Mouse (Mus musculus) forebrain, embryonic 13.5 days (tissue): ENCODE data around the gene Zfp341. TPM values are rescaled to one million over a fixed set of nuclear protein-coding genes. Genes with fewer than 3 reads are reported as not detected.

Experiments
- ATAC-seq: fragments of 200-750 bp; cut with Nextera tagmentation; 2 replicates; pipeline ENCODE4 v1.8.0; 2017
- H3K27ac ChIP-seq: fragments of 300-500 bp; sonication (generic); 2 replicates; pipeline ENCODE4 v1.5.1; 2015; ENCODE audit warnings: inconsistent platforms, mild to moderate bottlenecking, moderate library complexity
- H3K27me3 ChIP-seq: fragments of 300-500 bp; sonication (generic); 2 replicates; pipeline ENCODE4 v1.6.1; 2015; ENCODE audit warnings: mild to moderate bottlenecking, inconsistent platforms
- H3K36me3 ChIP-seq: fragments of 300-500 bp; sonication (generic); 2 replicates; pipeline ENCODE4 v1.6.1; 2015; ENCODE audit warnings: mild to moderate bottlenecking, inconsistent platforms; ENCODE audit not compliant: poor library complexity, severe bottlenecking
- H3K4me1 ChIP-seq: fragments of 300-500 bp; sonication (generic); 2 replicates; pipeline ENCODE4 v1.6.1; 2015; ENCODE audit warnings: inconsistent platforms
- H3K4me2 ChIP-seq: fragments of 300-500 bp; sonication (generic); 2 replicates; pipeline ENCODE4 v1.6.1; 2015; ENCODE audit warnings: inconsistent platforms, mild to moderate bottlenecking, moderate library complexity
- H3K4me3 ChIP-seq: fragments of 300-500 bp; sonication (generic); 2 replicates; pipeline ENCODE4 v1.5.1; 2015; ENCODE audit warnings: mild to moderate bottlenecking, inconsistent platforms
- H3K9ac ChIP-seq: fragments of 300-500 bp; sonication (generic); 2 replicates; pipeline ENCODE4 v1.6.1; 2015; ENCODE audit warnings: mild to moderate bottlenecking, inconsistent platforms
- H3K9me3 ChIP-seq: fragments of 300-500 bp; sonication (generic); replicated peaks from 2 replicates; pipeline ENCODE4 v1.6.1; 2016; ENCODE audit warnings: inconsistent platforms
- WGBS: fragments of 180-500 bp; shearing (Covaris S2); methylation state at CpG from one replicate; pipeline ENCODE4 v1.1.7; 2015; 5-methylcytosine and 5-hydroxymethylcytosine counted together
- polyA plus RNA-seq: library from polyadenylated mRNA; unstranded; fragments of >200 nt; fragmentation: Nextera tagmentation; extraction: Ambion mirVana; gene quantifications from 2 replicates; pipeline ENCODE4 v1.2.1, GENCODE M21; 2015

Gene Zfp341
- polyA plus RNA-seq, 1 experiment from 2014 or later, result 1.5 TPM

GRCm38 (mm10) chr2:154572996-154573395, 40.1 kb upstream of the Zfp341 start:
- no peak for ATAC-seq
- Histone ChIP-seq H3K27me3 (no peaks in the 10 kb centered on the region), H3K27ac (no peak overlapping the region), H3K9me3 (no peaks in the 10 kb centered on the region), H3K9ac (no peak overlapping the region), H3K4me1 (peaks cover 38% of the 10 kb centered on the region), H3K36me3 (no peaks in the 10 kb centered on the region), H3K4me3 (no peak overlapping the region), H3K4me2 (no peak overlapping the region)
- 78% methylated on average over 3 of the region's 3 CpGs for WGBS

- no peak overlapping the region for H3K4me3 ChIP-seq
- no peak overlapping the region for H3K27ac ChIP-seq
- H3K9ac ChIP-seq, result no peak overlapping the region
- no peak overlapping the region for H3K4me2 ChIP-seq
- 47% methylated on average over 7 of the region's 7 CpGs for WGBS
- ATAC-seq, result no peak
- H3K27me3 ChIP-seq, result no peaks in the 10 kb centered on the region
- H3K36me3 ChIP-seq, result no peaks in the 10 kb centered on the region
- H3K4me1 ChIP-seq, result peaks cover 26% of the 10 kb centered on the region
- no peaks in the 10 kb centered on the region for H3K9me3 ChIP-seq
These were observed 38.8 kb upstream of the Zfp341 start for GRCm38 (mm10) chr2:154574271-154574670.

- peak overlapping the region; percentile 13; the same call in 1 of the 2 replicates for H3K9ac ChIP-seq
- WGBS, result 26% methylated on average over 12 of the region's 12 CpGs
- peak overlapping the region; percentile 73 for H3K27ac ChIP-seq
- H3K4me3 ChIP-seq, result no peak overlapping the region
- peaks cover 19% of the 10 kb centered on the region for H3K4me1 ChIP-seq
- H3K36me3 ChIP-seq, result no peaks in the 10 kb centered on the region
- ATAC-seq, result peak; percentile 38; the same call in 1 of the 2 replicates
- no peaks in the 10 kb centered on the region for H3K9me3 ChIP-seq
- no peak overlapping the region for H3K4me2 ChIP-seq
- no peaks in the 10 kb centered on the region for H3K27me3 ChIP-seq
These were observed 36.0 kb upstream of the Zfp341 start for GRCm38 (mm10) chr2:154576876-154577743.

GRCm38 (mm10) chr2:154577744-154578067, 35.4 kb upstream of the Zfp341 start:
- H3K4me3 ChIP-seq, result no peak overlapping the region
- peaks cover 19% of the 10 kb centered on the region for H3K4me1 ChIP-seq
- H3K9me3 ChIP-seq, result no peaks in the 10 kb centered on the region
- peak overlapping the region; percentile 73 for H3K27ac ChIP-seq
- H3K4me2 ChIP-seq, result no peak overlapping the region
- no peak for ATAC-seq
- 71% methylated on average over 6 of the region's 6 CpGs for WGBS
- no peaks in the 10 kb centered on the region for H3K36me3 ChIP-seq
- no peak overlapping the region for H3K9ac ChIP-seq
- no peaks in the 10 kb centered on the region for H3K27me3 ChIP-seq

- no peak overlapping the region for H3K4me3 ChIP-seq
- no peak overlapping the region for H3K4me2 ChIP-seq
- no peak overlapping the region for H3K27ac ChIP-seq
- H3K4me1 ChIP-seq, result peaks cover 38% of the 10 kb centered on the region
- H3K9me3 ChIP-seq, result no peaks in the 10 kb centered on the region
- no peak overlapping the region for H3K9ac ChIP-seq
- no peaks in the 10 kb centered on the region for H3K27me3 ChIP-seq
- WGBS, result 78% methylated on average over 8 of the region's 8 CpGs
- no peaks in the 10 kb centered on the region for H3K36me3 ChIP-seq
- ATAC-seq, result no peak
These were observed 32.5 kb upstream of the Zfp341 start for GRCm38 (mm10) chr2:154580586-154580985.

- 91% methylated on average over 1 of the region's 1 CpGs for WGBS
- peaks cover 42% of the 10 kb centered on the region for H3K4me1 ChIP-seq
- no peaks in the 10 kb centered on the region for H3K36me3 ChIP-seq
- H3K27me3 ChIP-seq, result no peaks in the 10 kb centered on the region
- no peak overlapping the region for H3K4me3 ChIP-seq
- no peak for ATAC-seq
- H3K27ac ChIP-seq, result no peak overlapping the region
- H3K9ac ChIP-seq, result no peak overlapping the region
- H3K4me2 ChIP-seq, result no peak overlapping the region
- H3K9me3 ChIP-seq, result no peaks in the 10 kb centered on the region
These were observed 31.7 kb upstream of the Zfp341 start for GRCm38 (mm10) chr2:154581421-154581820.

- ATAC-seq, result peak; percentile 96
- Histone ChIP-seq H3K4me3 (no peak overlapping the region), H3K4me2 (peak overlapping the region; percentile 14), H3K36me3 (no peaks in the 10 kb centered on the region), H3K27me3 (no peaks in the 10 kb centered on the region), H3K4me1 (peaks cover 27% of the 10 kb centered on the region), H3K27ac (peak overlapping the region; percentile 84), H3K9ac (no peak overlapping the region), H3K9me3 (no peaks in the 10 kb centered on the region)
- WGBS, result 58% methylated on average over 15 of the region's 15 CpGs
These were observed 28.9 kb upstream of the Zfp341 start for GRCm38 (mm10) chr2:154583906-154584872.

- no peaks in the 10 kb centered on the region for H3K36me3 ChIP-seq
- H3K4me3 ChIP-seq, result no peak overlapping the region
- H3K27me3 ChIP-seq, result no peaks in the 10 kb centered on the region
- peak overlapping the region; percentile 84 for H3K27ac ChIP-seq
- no peak overlapping the region for H3K9ac ChIP-seq
- H3K9me3 ChIP-seq, result no peaks in the 10 kb centered on the region
- peaks cover 27% of the 10 kb centered on the region for H3K4me1 ChIP-seq
- WGBS, result 60% methylated on average over 17 of the region's 17 CpGs
- H3K4me2 ChIP-seq, result no peak overlapping the region
- ATAC-seq, result no peak
These were observed 28.0 kb upstream of the Zfp341 start for GRCm38 (mm10) chr2:154584931-154585601.

- WGBS, result 74% methylated on average over 5 of the region's 5 CpGs
These were observed 26.7 kb upstream of the Zfp341 start for GRCm38 (mm10) chr2:154586405-154586804.

GRCm38 (mm10) chr2:154589051-154589450, 24.0 kb upstream of the Zfp341 start:
- no peak overlapping the region for H3K4me3 ChIP-seq
- 80% methylated on average over 4 of the region's 4 CpGs for WGBS
- H3K4me2 ChIP-seq, result no peak overlapping the region
- no peak for ATAC-seq
- no peak overlapping the region for H3K27ac ChIP-seq
- H3K4me1 ChIP-seq, result peaks cover 18% of the 10 kb centered on the region
- H3K9me3 ChIP-seq, result peaks cover 3% of the 10 kb centered on the region; the same call in 1 of the 2 replicates
- no peak overlapping the region for H3K9ac ChIP-seq
- H3K27me3 ChIP-seq, result no peaks in the 10 kb centered on the region
- no peaks in the 10 kb centered on the region for H3K36me3 ChIP-seq

More at GRCm38 (mm10) chr2:154586405-154586804, 26.7 kb upstream of the Zfp341 start:
- Histone ChIP-seq H3K9me3 (no peaks in the 10 kb centered on the region), H3K36me3 (no peaks in the 10 kb centered on the region), H3K4me3 (no peak overlapping the region), H3K4me2 (no peak overlapping the region), H3K27me3 (no peaks in the 10 kb centered on the region), H3K9ac (no peak overlapping the region), H3K4me1 (peaks cover 27% of the 10 kb centered on the region), H3K27ac (no peak overlapping the region)
- no peak for ATAC-seq

- WGBS, result 88% methylated on average over 3 of the region's 3 CpGs
- Histone ChIP-seq H3K27ac (no peak overlapping the region), H3K4me1 (no peaks in the 10 kb centered on the region), H3K9ac (no peak overlapping the region), H3K4me2 (no peak overlapping the region), H3K36me3 (no peaks in the 10 kb centered on the region), H3K4me3 (no peak overlapping the region), H3K9me3 (peaks cover 3% of the 10 kb centered on the region; the same call in 1 of the 2 replicates), H3K27me3 (no peaks in the 10 kb centered on the region)
- no peak for ATAC-seq
These were observed 21.9 kb upstream of the Zfp341 start for GRCm38 (mm10) chr2:154591239-154591638.
